Mouse (Mus musculus) liver, postnatal 0 days (tissue): ENCODE data around the gene Twf1. TPM values are rescaled to one million over a fixed set of nuclear protein-coding genes. Genes with fewer than 3 reads are reported as not detected.
A peak's percentile ranks its signal among the peaks of the same experiment; 100 is the strongest.

Source experiments
- ATAC-seq: fragments of 200-750 bp; cut with Nextera tagmentation; 2 replicates; pipeline ENCODE4 v1.8.0; 2017; ENCODE audit warnings: mild to moderate bottlenecking, moderate library complexity
- DNase-seq: peaks from one replicate; pipeline ENCODE4 v3.0.0-alpha.2; 2016
- H3K27ac ChIP-seq: fragments of 300-500 bp; sonication (generic); 2 replicates; pipeline ENCODE4 v1.5.1; 2014; ENCODE audit warnings: antibody characterized with exemption, moderate library complexity, mild to moderate bottlenecking, low read depth
- H3K27me3 ChIP-seq: fragments of 300-500 bp; sonication (generic); 2 replicates; pipeline ENCODE4 v1.6.1; 2014; ENCODE audit warnings: low read length, control low read depth, mixed read lengths; ENCODE audit not compliant: insufficient read depth
- H3K36me3 ChIP-seq: fragments of 300-500 bp; sonication (generic); replicated peaks from 2 replicates; pipeline ENCODE4 v1.6.1; 2014; ENCODE audit warnings: mild to moderate bottlenecking, control low read depth, low read length, moderate library complexity, mixed read lengths; ENCODE audit not compliant: insufficient read depth
- H3K4me1 ChIP-seq: fragments of 300-500 bp; sonication (generic); 2 replicates; pipeline ENCODE4 v1.6.1; 2014; ENCODE audit warnings: antibody characterized with exemption, mild to moderate bottlenecking, control low read depth; ENCODE audit not compliant: insufficient read depth
- H3K4me2 ChIP-seq: fragments of 300-500 bp; sonication (generic); 2 replicates; pipeline ENCODE4 v1.6.1; 2014; ENCODE audit warnings: low read depth, mild to moderate bottlenecking, low read length, moderate library complexity, mixed read lengths
- H3K4me3 ChIP-seq: fragments of 300-500 bp; sonication (generic); 2 replicates; pipeline ENCODE4 v1.5.1; 2014; ENCODE audit warnings: low read depth, low read length
- H3K9ac ChIP-seq: fragments of 300-500 bp; sonication (generic); replicated peaks from 2 replicates; pipeline ENCODE4 v1.6.1; 2014; ENCODE audit warnings: mild to moderate bottlenecking, moderate library complexity
- H3K9me3 ChIP-seq: fragments of 300-500 bp; sonication (generic); 2 replicates; pipeline ENCODE4 v1.6.1; 2016; ENCODE audit warnings: mild to moderate bottlenecking, control low read depth, low read length, mixed read lengths
- CTCF ChIP-seq: sonication (generic); IDR thresholded peaks from 2 replicates; pipeline ENCODE4 v1.5.1; 2016; ENCODE audit warnings: antibody characterized with exemption, low read depth
- EP300 ChIP-seq: IDR thresholded peaks from 2 replicates; pipeline ENCODE4 v1.6.1; 2016; ENCODE audit warnings: antibody characterized with exemption, low read depth, mild to moderate bottlenecking
- WGBS: fragments of 180-500 bp; shearing (Covaris S2); extraction: QIAGEN DNeasy Blood & Tissue Kit; methylation state at CpG from one replicate; pipeline ENCODE4 v1.1.7; 2014; ENCODE audit not compliant: insufficient replicate concordance; 5-methylcytosine and 5-hydroxymethylcytosine counted together
- polyA plus RNA-seq: library from polyadenylated mRNA; unstranded; fragments of >200 nt; fragmentation: Nextera tagmentation; extraction: Ambion mirVana; gene quantifications from 2 replicates; pipeline ENCODE4 v1.2.1, GENCODE M21; 2015

The Twf1 gene
- polyA plus RNA-seq, 1 experiment from 2014 or later, result 31.2 TPM

GRCm38 (mm10) chr15:94564909-94565308 lies 24.8 kb downstream of the Twf1 start:
- H3K4me3 ChIP-seq, result no peak overlapping the region
- H3K9me3 ChIP-seq, result no peaks in the 10 kb centered on the region
- no peak overlapping the region for H3K4me2 ChIP-seq
- H3K27ac ChIP-seq, result no peak overlapping the region
- 71% methylated on average over 2 of the region's 2 CpGs for WGBS
- DNase-seq, result no peak
- no peak overlapping the region for H3K9ac ChIP-seq
- TF ChIP-seq CTCF (no peak), EP300 (no peak)
- no peaks in the 10 kb centered on the region for H3K4me1 ChIP-seq
- no peak for ATAC-seq
- peaks cover 17% of the 10 kb centered on the region; the same call in 1 of the 2 replicates for H3K36me3 ChIP-seq
- H3K27me3 ChIP-seq, result no peaks in the 10 kb centered on the region

GRCm38 (mm10) chr15:94558895-94559656 lies 30.6 kb downstream of the Twf1 start:
- no peak for DNase-seq
- peak; percentile 29 for ATAC-seq
- H3K27me3 ChIP-seq, result no peaks in the 10 kb centered on the region
- no peaks in the 10 kb centered on the region for H3K9me3 ChIP-seq
- 58% methylated on average over 17 of the region's 17 CpGs for WGBS
- peaks cover 33% of the 10 kb centered on the region for H3K36me3 ChIP-seq
- H3K4me2 ChIP-seq, result peak overlapping the region; percentile 29
- H3K9ac ChIP-seq, result no peak overlapping the region
- no peak overlapping the region for H3K4me3 ChIP-seq
- H3K27ac ChIP-seq, result no peak overlapping the region
- TF ChIP-seq EP300 (peak; percentile 18; the same call in 1 of the 2 replicates), CTCF (no peak)
- peaks cover 2% of the 10 kb centered on the region; the same call in 1 of the 2 replicates for H3K4me1 ChIP-seq

GRCm38 (mm10) chr15:94557442-94557841 lies 32.2 kb downstream of the Twf1 start:
- ATAC-seq, result peak; percentile 75

GRCm38 (mm10) chr15:94553536-94553935 lies 36.2 kb downstream of the Twf1 start:
- Histone ChIP-seq H3K36me3 (peaks cover 35% of the 10 kb centered on the region), H3K4me1 (no peaks in the 10 kb centered on the region), H3K9me3 (no peaks in the 10 kb centered on the region), H3K27ac (no peak overlapping the region), H3K27me3 (no peaks in the 10 kb centered on the region), H3K9ac (no peak overlapping the region), H3K4me3 (no peak overlapping the region), H3K4me2 (no peak overlapping the region)
- TF ChIP-seq CTCF (no peak), EP300 (no peak)
- 87% methylated on average over 9 of the region's 9 CpGs for WGBS
- ATAC-seq (no peak), DNase-seq (no peak)

More at GRCm38 (mm10) chr15:94557442-94557841, 32.2 kb downstream of the Twf1 start:
- peak; percentile 86 for DNase-seq
- Histone ChIP-seq H3K9me3 (no peaks in the 10 kb centered on the region), H3K27me3 (no peaks in the 10 kb centered on the region), H3K4me2 (no peak overlapping the region), H3K9ac (no peak overlapping the region), H3K27ac (no peak overlapping the region), H3K4me3 (no peak overlapping the region), H3K4me1 (peaks cover 2% of the 10 kb centered on the region; the same call in 1 of the 2 replicates), H3K36me3 (peaks cover 31% of the 10 kb centered on the region)
- TF ChIP-seq EP300 (no peak), CTCF (peak; percentile 95)
- WGBS, result 31% methylated on average over 7 of the region's 7 CpGs

GRCm38 (mm10) chr15:94544844-94545243 lies 44.8 kb downstream of the Twf1 start:
- DNase-seq, result no peak
- TF ChIP-seq CTCF (no peak), EP300 (no peak)
- ATAC-seq, result no peak
- H3K9ac ChIP-seq, result no peak overlapping the region
- H3K27me3 ChIP-seq, result no peaks in the 10 kb centered on the region
- no peak overlapping the region for H3K27ac ChIP-seq
- H3K4me2 ChIP-seq, result peak overlapping the region; percentile 79
- peaks cover 13% of the 10 kb centered on the region for H3K36me3 ChIP-seq
- H3K9me3 ChIP-seq, result no peaks in the 10 kb centered on the region
- H3K4me3 ChIP-seq, result no peak overlapping the region
- peaks cover 11% of the 10 kb centered on the region for H3K4me1 ChIP-seq
- WGBS, result 56% methylated on average over 4 of the region's 4 CpGs

- WGBS, result 33% methylated on average over 9 of the region's 9 CpGs
- peak overlapping the region; percentile 70 for H3K9ac ChIP-seq
- TF ChIP-seq EP300 (no peak), CTCF (no peak)
- H3K27ac ChIP-seq, result peak overlapping the region; percentile 91
- peaks cover 6% of the 10 kb centered on the region for H3K36me3 ChIP-seq
- peak overlapping the region; percentile 75 for H3K4me3 ChIP-seq
- H3K9me3 ChIP-seq, result no peaks in the 10 kb centered on the region
- no peak for DNase-seq
- peak overlapping the region; percentile 79 for H3K4me2 ChIP-seq
- peaks cover 11% of the 10 kb centered on the region for H3K4me1 ChIP-seq
- no peaks in the 10 kb centered on the region for H3K27me3 ChIP-seq
- no peak for ATAC-seq
Measured at GRCm38 (mm10) chr15:94544052-94544636, 45.5 kb downstream of the Twf1 start.
